Mouse (Mus musculus) CH12.LX (cell line): Measurements from ENCODE around the gene Rcor2. TPM values are rescaled to one million over a fixed set of nuclear protein-coding genes. Genes with fewer than 3 reads are reported as not detected.
A peak's percentile ranks its signal among the peaks of the same experiment; 100 is the strongest.

ENCODE experiments used
- DNase-seq: peaks from one replicate; pipeline ENCODE4 v3.0.0-alpha.2; 2013; ENCODE audit errors: extremely low read depth
- H3K27ac ChIP-seq: 2 replicates; pipeline ENCODE4 v1.5.1; 2012; ENCODE audit warnings: low read depth, mild to moderate bottlenecking, control low read depth, moderate library complexity; ENCODE audit not compliant: insufficient read depth
- H3K27me3 ChIP-seq: replicated peaks from 2 replicates; pipeline ENCODE3; 2012; ENCODE audit warnings: inconsistent platforms
- H3K36me3 ChIP-seq, 2 experiments: replicated peaks in 1 of 2; 2 replicates each; pipeline versions ENCODE3 to v1.6.1; 2012; ENCODE audit warnings: inconsistent platforms in 1 of 2, low read length in 1 of 2, mild to moderate bottlenecking in 1 of 2, mixed read lengths in 1 of 2, moderate library complexity in 1 of 2; ENCODE audit not compliant: control insufficient read depth in 1 of 2, insufficient read depth in 1 of 2
- H3K4me1 ChIP-seq, 2 experiments: 2 replicates each; pipeline ENCODE4 v1.6.1; 2012; ENCODE audit warnings: inconsistent platforms in 1 of 2, moderate library complexity in 1 of 2; ENCODE audit not compliant: insufficient read depth in 2 of 2, control insufficient read depth in 1 of 2
- H3K4me2 ChIP-seq: 2 replicates; pipeline ENCODE4 v1.6.1; 2012; ENCODE audit warnings: low read depth, mild to moderate bottlenecking, control low read depth; ENCODE audit not compliant: poor library complexity, insufficient read depth, severe bottlenecking
- H3K4me3 ChIP-seq, 3 experiments: fragments of 150-350 bp in 1 of 3; sonication (generic) in 1 of 3; replicated peaks in 1 of 3; 2 replicates each; pipeline versions ENCODE3 to v1.5.1; 2011 to 2012; ENCODE audit warnings: low read depth in 2 of 3, low read length in 2 of 3, mild to moderate bottlenecking in 2 of 3, moderate library complexity in 2 of 3, control low read depth in 1 of 3, improper control_type of control experiment in 1 of 3, inconsistent platforms in 1 of 3, mixed read lengths in 1 of 3; ENCODE audit not compliant: poor library complexity in 1 of 3
- H3K79me2 ChIP-seq: replicated peaks from 2 replicates; pipeline ENCODE4 v1.6.1; 2012; ENCODE audit warnings: mild to moderate bottlenecking, moderate library complexity; ENCODE audit not compliant: control insufficient read depth, poor library complexity, insufficient read depth, severe bottlenecking; ENCODE audit errors: extremely low read depth
- H3K9ac ChIP-seq: 2 replicates; pipeline ENCODE4 v1.6.1; 2012; ENCODE audit warnings: low read depth, mild to moderate bottlenecking, control low read depth, moderate library complexity; ENCODE audit not compliant: insufficient read depth
- H3K9me3 ChIP-seq: replicated peaks from 2 replicates; pipeline ENCODE3; 2012; ENCODE audit warnings: low read length, inconsistent platforms, mixed read lengths
- BHLHE40 ChIP-seq: IDR thresholded peaks from 2 replicates; pipeline ENCODE4 v1.6.1; 2011; ENCODE audit warnings: mild to moderate bottlenecking, low read depth, low read length, improper control_type of control experiment
- CHD2 ChIP-seq: IDR thresholded peaks from 2 replicates; pipeline ENCODE4 v1.6.1; 2011; ENCODE audit warnings: low read length, improper control_type of control experiment
- GABPA ChIP-seq: IDR thresholded peaks from 2 replicates; pipeline ENCODE4 v1.6.1; 2012; ENCODE audit warnings: low read depth, low read length, improper control_type of control experiment, inconsistent platforms; ENCODE audit not compliant: insufficient replicate concordance
- HCFC1 ChIP-seq: IDR thresholded peaks from 2 replicates; pipeline ENCODE4 v1.6.1; 2012; ENCODE audit warnings: low read depth, mild to moderate bottlenecking, inconsistent platforms, low read length, improper control_type of control experiment
- JUN ChIP-seq: IDR thresholded peaks from 2 replicates; pipeline ENCODE4 v1.6.1; 2011; ENCODE audit warnings: low read depth, mild to moderate bottlenecking, low read length, improper control_type of control experiment, moderate library complexity; ENCODE audit not compliant: insufficient read depth
- JUND ChIP-seq: conservative IDR thresholded peaks from 2 replicates; pipeline ENCODE4 v1.6.1; 2011; ENCODE audit warnings: low read depth, low read length, improper control_type of control experiment
- KAT2A ChIP-seq: IDR thresholded peaks from 2 replicates; pipeline ENCODE4 v1.6.1; 2012; ENCODE audit warnings: low read length, improper control_type of control experiment, inconsistent platforms; ENCODE audit not compliant: insufficient replicate concordance
- NRF1 ChIP-seq: IDR thresholded peaks from 2 replicates; pipeline ENCODE4 v1.6.1; 2014; ENCODE audit warnings: low read depth, mild to moderate bottlenecking, inconsistent platforms, low read length, improper control_type of control experiment, moderate library complexity
- RAD21 ChIP-seq: IDR thresholded peaks from 2 replicates; pipeline ENCODE4 v1.6.1; 2011; ENCODE audit warnings: low read depth, mild to moderate bottlenecking, low read length, improper control_type of control experiment, moderate library complexity
- SIN3A ChIP-seq: IDR thresholded peaks from 2 replicates; pipeline ENCODE4 v1.6.1; 2012; ENCODE audit warnings: low read length, improper control_type of control experiment, inconsistent platforms
- TCF12 ChIP-seq: IDR thresholded peaks from 2 replicates; pipeline ENCODE4 v1.6.1; 2014; ENCODE audit warnings: low read depth, mild to moderate bottlenecking, inconsistent platforms, low read length, improper control_type of control experiment
- USF2 ChIP-seq: conservative IDR thresholded peaks from 2 replicates; pipeline ENCODE4 v1.6.1; 2011; ENCODE audit warnings: low read depth, low read length, improper control_type of control experiment
- ZNF384 ChIP-seq: IDR thresholded peaks from 2 replicates; pipeline ENCODE4 v1.6.1; 2012; ENCODE audit warnings: low read depth, low read length, improper control_type of control experiment, inconsistent platforms
- dilution Hi-C: fragments of 300-500 bp; cut with MboI; formaldehyde crosslinking; loops from 2 replicates; pipeline ENCODE4 v1.14.3; 2020; ENCODE audit warnings: low sequenced_read_pairs; ENCODE audit not compliant: extremely low pct_unique_long_range_greater_than_20kb, extremely low pct_ligation_motif_present
- in situ Hi-C: fragments of 300-500 bp; cut with MboI; formaldehyde crosslinking; loops from 3 replicates; pipeline ENCODE4 v1.14.3; 2019; ENCODE audit warnings: low sequenced_read_pairs, low pct_ligation_motif_present, low pct_unique_long_range_greater_than_20kb, mixed read lengths
- polyA plus RNA-seq: library from polyadenylated mRNA; unstranded; fragments of >175 nt; gene quantifications from 2 replicates; pipeline ENCODE4 v1.2.1, GENCODE M21; 2012; ENCODE audit warnings: low read depth; ENCODE audit not compliant: insufficient read length
- total RNA-seq, 2 experiments: library from RNA; depleted of rRNA; stranded (reverse); fragments of 300-350 nt in 1 of 2; fragments of >200 nt in 1 of 2; gene quantifications; 2 replicates each; pipeline ENCODE4 v1.2.3; 2012 to 2014

Rcor2 gene
- total and polyA plus RNA-seq, 3 experiments, result 9.2 to 28.2 (median 12.0) TPM

DNA sequence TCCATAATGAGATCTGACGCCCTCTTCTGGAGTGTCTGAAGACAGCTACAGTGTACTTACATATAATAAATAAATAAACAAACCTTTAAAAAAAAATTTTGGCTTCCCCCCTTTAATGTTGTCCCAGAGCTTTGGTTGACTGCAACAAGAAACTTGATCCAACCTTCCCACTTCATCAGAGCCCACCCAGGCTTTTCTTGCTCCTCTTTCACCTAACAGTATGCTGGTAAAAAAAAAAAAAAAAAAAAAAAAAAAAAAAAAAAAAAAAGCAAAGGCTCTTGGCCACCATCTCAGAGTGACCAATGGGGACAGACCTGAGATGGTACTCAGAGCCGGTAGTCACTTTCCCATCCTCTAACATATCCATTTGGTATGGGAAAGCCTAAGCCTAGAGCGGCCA, 21.2 kb downstream of the Rcor2 start:
- DNase-seq, result no peak
- H3K9me3 ChIP-seq, result no peaks in the 10 kb centered on the region
- no peak overlapping the region for H3K4me2 ChIP-seq
- in situ Hi-C loops, result no loop called here
- H3K9ac ChIP-seq, result no peak overlapping the region
- TF ChIP-seq ZNF384 (peak; percentile 60), GABPA (no peak)
- peaks cover 50 to 91% of the 10 kb centered on the region in 2 experiments for H3K36me3 ChIP-seq
- no peak overlapping the region for H3K27ac ChIP-seq
- peaks cover 13% of the 10 kb centered on the region for H3K79me2 ChIP-seq
- peaks cover 6 to 45% of the 10 kb centered on the region in 2 experiments for H3K4me1 ChIP-seq
- no peaks in the 10 kb centered on the region for H3K27me3 ChIP-seq
- dilution Hi-C loops, result no loop called here
- H3K4me3 ChIP-seq, result no peak overlapping the region

DNA sequence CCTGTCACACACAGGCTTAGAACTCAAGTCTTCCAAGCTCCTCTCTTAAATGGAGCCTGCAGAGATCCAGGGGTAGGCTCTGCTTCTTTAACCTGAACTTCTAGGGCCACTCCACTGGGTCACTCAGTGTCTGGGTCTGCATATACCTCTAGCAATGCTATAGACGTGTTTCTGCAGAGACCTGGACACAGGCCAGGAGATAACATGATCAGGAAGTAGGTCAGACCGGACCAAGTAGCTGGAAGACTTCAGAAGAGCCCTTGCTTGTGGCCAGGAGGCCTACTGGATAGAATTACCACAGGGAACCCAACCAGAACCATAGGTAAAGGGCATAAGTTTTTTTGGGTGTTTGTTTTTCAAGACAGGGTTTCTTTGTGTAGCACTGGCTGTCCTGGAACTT, 22.6 kb downstream of the Rcor2 start:
- no peaks in the 10 kb centered on the region for H3K9me3 ChIP-seq
- no peak for DNase-seq
- no peak overlapping the region for H3K4me3 ChIP-seq
- in situ Hi-C loops (no loop called here), dilution Hi-C loops (no loop called here)
- H3K4me1 ChIP-seq, result peaks cover 13 to 60% of the 10 kb centered on the region in 2 experiments
- H3K27ac ChIP-seq, result no peak overlapping the region
- H3K79me2 ChIP-seq, result peaks cover 27% of the 10 kb centered on the region
- TF ChIP-seq KAT2A, result no peak
- no peak for TF ChIP-seq CHD2
- no peak for TF ChIP-seq JUN
- no peak for TF ChIP-seq RAD21
- H3K4me2 ChIP-seq, result no peak overlapping the region
- H3K36me3 ChIP-seq, result peaks cover 35 to 78% of the 10 kb centered on the region in 2 experiments
- H3K9ac ChIP-seq, result no peak overlapping the region; the same call in 1 of the 2 replicates
- H3K27me3 ChIP-seq, result no peaks in the 10 kb centered on the region

DNA sequence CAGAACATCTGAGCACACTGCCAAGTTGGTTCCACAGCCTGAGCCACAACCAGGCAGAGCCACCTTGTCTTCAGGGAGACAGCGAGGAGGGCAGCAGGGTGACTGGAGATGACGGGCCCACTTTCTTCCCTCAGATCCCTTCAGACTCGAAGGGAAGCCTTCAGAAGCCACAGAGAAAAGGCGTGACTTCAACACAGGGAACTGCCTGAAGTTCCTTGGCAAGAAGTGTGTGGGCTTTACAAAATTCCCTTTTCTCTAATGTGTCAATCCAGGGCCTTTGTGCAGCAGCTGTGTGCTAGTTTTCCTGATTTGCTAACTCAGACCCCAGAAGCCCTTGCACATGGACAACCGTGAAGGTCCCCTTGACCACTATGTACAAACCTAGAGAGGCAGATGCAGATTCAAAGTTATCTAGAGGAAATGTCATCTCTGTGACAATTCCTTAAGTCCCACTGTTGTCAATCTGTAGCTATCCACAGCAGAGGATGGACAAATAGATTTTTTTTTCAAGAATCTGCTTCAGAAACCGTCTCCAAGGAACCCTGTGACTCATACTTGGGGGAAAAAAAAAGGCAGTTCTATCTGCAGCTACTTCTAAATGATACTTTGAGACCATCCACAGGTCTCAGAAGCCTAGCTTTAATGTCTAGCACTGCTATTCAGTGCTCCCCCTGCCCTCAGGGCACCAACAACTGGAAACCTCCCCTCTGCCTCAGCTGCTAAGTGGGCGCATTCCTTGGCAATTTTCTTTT, 25.0 kb downstream of the Rcor2 start:
- in situ Hi-C loops, result no loop called here
- Histone ChIP-seq H3K9me3 (no peaks in the 10 kb centered on the region), H3K27ac (no peak overlapping the region), H3K36me3 (peaks cover 14 to 60% of the 10 kb centered on the region in 2 experiments), H3K9ac (no peak overlapping the region), H3K4me1 (peaks cover 18 to 65% of the 10 kb centered on the region in 2 experiments), H3K27me3 (no peaks in the 10 kb centered on the region), H3K4me3 (no peak overlapping the region), H3K4me2 (no peak overlapping the region), H3K79me2 (peaks cover 31% of the 10 kb centered on the region)
- no peak for TF ChIP-seq TCF12
- no peak for TF ChIP-seq BHLHE40
- TF ChIP-seq SIN3A, result no peak
- TF ChIP-seq JUND, result no peak
- TF ChIP-seq ZNF384, result no peak
- no peak for TF ChIP-seq USF2
- no peak for TF ChIP-seq HCFC1
- TF ChIP-seq JUN, result no peak
- TF ChIP-seq NRF1, result no peak
- no peak for DNase-seq
- dilution Hi-C loops, result no loop called here
